Mouse (Mus musculus): Measurements from ENCODE around the gene Atp5j. TPM values are rescaled to one million over a fixed set of nuclear protein-coding genes. Genes with fewer than 3 reads are reported as not detected.

Atp5j gene
- polyA plus RNA-seq (2016; fragmentation: Nextera tagmentation; extraction: Ambion mirVana): 751 and 758 TPM in 2 replicates

- Histone ChIP-seq H3K4me3 (replicated peaks) (peak within 1 kb of the TSS; percentile 94), H3K36me3 (replicated peaks) (peaks cover 22% of the 10 kb centered on the region), H3K4me2 (peak within 1 kb of the TSS; percentile 79), H3K4me1 (peaks cover 18% of the 10 kb centered on the region), H3K27ac (peak within 1 kb of the TSS; percentile 98), H3K9ac (peak within 1 kb of the TSS; percentile 94), H3K27me3 (no peaks in the 10 kb centered on the region), H3K9me3 (no peaks in the 10 kb centered on the region)
- peak; percentile 71 for ATAC-seq (ENCODE audit: low FRiP score)
- under 1% methylated on average over 36 of the region's 57 CpGs for WGBS
Measured at GRCm38 (mm10) chr16:84835441-84835822, at the start of gene Atp5j. Atp5j (minus strand) TSS chr16:84835625.

GRCm38 (mm10) chr16:84884572-84884971, 49.1 kb upstream of the Atp5j start:
- ATAC-seq (ENCODE audit: low FRiP score): no peak
- no peaks in the 10 kb centered on the region for H3K36me3 ChIP-seq (replicated peaks)
- no peak overlapping the region for H3K27ac ChIP-seq
- no peak overlapping the region for H3K9ac ChIP-seq
- H3K4me1 ChIP-seq: no peaks in the 10 kb centered on the region
- H3K27me3 ChIP-seq: no peaks in the 10 kb centered on the region
- no peaks in the 10 kb centered on the region for H3K9me3 ChIP-seq
- H3K4me3 ChIP-seq (replicated peaks): no peak overlapping the region
- no peak overlapping the region for H3K4me2 ChIP-seq
- 86% methylated on average over 8 of the region's 8 CpGs for WGBS

GRCm38 (mm10) chr16:84881754-84882321, 46.4 kb upstream of the Atp5j start:
- Histone ChIP-seq H3K9ac (no peak overlapping the region), H3K4me1 (no peaks in the 10 kb centered on the region), H3K27me3 (no peaks in the 10 kb centered on the region), H3K9me3 (no peaks in the 10 kb centered on the region), H3K4me2 (no peak overlapping the region), H3K4me3 (replicated peaks) (no peak overlapping the region), H3K27ac (no peak overlapping the region), H3K36me3 (replicated peaks) (no peaks in the 10 kb centered on the region)
- ATAC-seq (ENCODE audit: low FRiP score): no peak
- 82% methylated on average over 8 of the region's 8 CpGs for WGBS

GRCm38 (mm10) chr16:84881168-84881567, 45.7 kb upstream of the Atp5j start:
- H3K27ac ChIP-seq: no peak overlapping the region
- WGBS: 92% methylated on average over 9 of the region's 9 CpGs

GRCm38 (mm10) chr16:84879146-84879545, 43.7 kb upstream of the Atp5j start:
- no peak overlapping the region for H3K27ac ChIP-seq
- H3K36me3 ChIP-seq (replicated peaks): no peaks in the 10 kb centered on the region
- no peak overlapping the region for H3K9ac ChIP-seq
- H3K27me3 ChIP-seq: no peaks in the 10 kb centered on the region
- H3K9me3 ChIP-seq: no peaks in the 10 kb centered on the region
- WGBS: 26% methylated on average over 5 of the region's 5 CpGs
- no peak overlapping the region for H3K4me3 ChIP-seq (replicated peaks)
- peak; percentile 64; the same call in 1 of the 2 replicates for ATAC-seq (ENCODE audit: low FRiP score)
- H3K4me2 ChIP-seq: no peak overlapping the region
- H3K4me1 ChIP-seq: peaks cover 8% of the 10 kb centered on the region

More at GRCm38 (mm10) chr16:84881168-84881567, 45.7 kb upstream of the Atp5j start:
- Histone ChIP-seq H3K4me3 (replicated peaks) (no peak overlapping the region), H3K36me3 (replicated peaks) (no peaks in the 10 kb centered on the region), H3K4me2 (no peak overlapping the region), H3K9me3 (no peaks in the 10 kb centered on the region), H3K27me3 (no peaks in the 10 kb centered on the region), H3K9ac (no peak overlapping the region), H3K4me1 (peaks cover 3% of the 10 kb centered on the region)
- ATAC-seq (ENCODE audit: low FRiP score): no peak

GRCm38 (mm10) chr16:84876082-84876481, 40.7 kb upstream of the Atp5j start:
- Histone ChIP-seq H3K9me3 (no peaks in the 10 kb centered on the region), H3K27ac (no peak overlapping the region; the same call in 1 of the 2 replicates), H3K9ac (no peak overlapping the region), H3K4me3 (replicated peaks) (no peak overlapping the region), H3K4me1 (peaks cover 8% of the 10 kb centered on the region), H3K27me3 (no peaks in the 10 kb centered on the region), H3K4me2 (no peak overlapping the region), H3K36me3 (replicated peaks) (no peaks in the 10 kb centered on the region)
- peak; percentile 50; the same call in 1 of the 2 replicates for ATAC-seq (ENCODE audit: low FRiP score)
- WGBS: 59% methylated on average over 8 of the region's 8 CpGs

- no peaks in the 10 kb centered on the region for H3K36me3 ChIP-seq (replicated peaks)
- no peak overlapping the region for H3K9ac ChIP-seq
- no peak overlapping the region for H3K27ac ChIP-seq
- no peak for ATAC-seq (ENCODE audit: low FRiP score)
- H3K4me3 ChIP-seq (replicated peaks): no peak overlapping the region
- H3K27me3 ChIP-seq: no peaks in the 10 kb centered on the region
- no peaks in the 10 kb centered on the region for H3K9me3 ChIP-seq
- H3K4me1 ChIP-seq: peaks cover 8% of the 10 kb centered on the region
- no peak overlapping the region for H3K4me2 ChIP-seq
- WGBS: 86% methylated on average over 7 of the region's 7 CpGs
Measured at GRCm38 (mm10) chr16:84875718-84876035, 40.3 kb upstream of the Atp5j start.

- Histone ChIP-seq H3K9ac (no peak overlapping the region), H3K27ac (no peak overlapping the region), H3K4me1 (peaks cover 8% of the 10 kb centered on the region), H3K36me3 (replicated peaks) (no peaks in the 10 kb centered on the region), H3K4me3 (replicated peaks) (no peak overlapping the region), H3K27me3 (no peaks in the 10 kb centered on the region), H3K4me2 (no peak overlapping the region), H3K9me3 (no peaks in the 10 kb centered on the region)
- ATAC-seq (ENCODE audit: low FRiP score): no peak
- WGBS: 84% methylated on average over 24 of the region's 24 CpGs
Measured at GRCm38 (mm10) chr16:84875012-84875717, 39.7 kb upstream of the Atp5j start.

- no peak overlapping the region for H3K9ac ChIP-seq
- 83% methylated on average over 8 of the region's 8 CpGs for WGBS
Measured at GRCm38 (mm10) chr16:84873805-84874204, 38.4 kb upstream of the Atp5j start.

GRCm38 (mm10) chr16:84864656-84865055, 29.2 kb upstream of the Atp5j start:
- H3K36me3 ChIP-seq (replicated peaks): peaks cover 36% of the 10 kb centered on the region

More at GRCm38 (mm10) chr16:84873805-84874204, 38.4 kb upstream of the Atp5j start:
- Histone ChIP-seq H3K4me1 (peaks cover 8% of the 10 kb centered on the region), H3K27ac (no peak overlapping the region), H3K27me3 (no peaks in the 10 kb centered on the region), H3K9me3 (no peaks in the 10 kb centered on the region), H3K36me3 (replicated peaks) (no peaks in the 10 kb centered on the region), H3K4me3 (replicated peaks) (no peak overlapping the region), H3K4me2 (no peak overlapping the region)
- ATAC-seq (ENCODE audit: low FRiP score): no peak

GRCm38 (mm10) chr16:84853492-84853891, 18.1 kb upstream of the Atp5j start:
- Histone ChIP-seq H3K9ac (no peak overlapping the region), H3K36me3 (replicated peaks) (peaks cover 71% of the 10 kb centered on the region), H3K4me1 (no peaks in the 10 kb centered on the region), H3K9me3 (no peaks in the 10 kb centered on the region), H3K4me2 (no peak overlapping the region), H3K4me3 (replicated peaks) (no peak overlapping the region), H3K27ac (no peak overlapping the region), H3K27me3 (no peaks in the 10 kb centered on the region)
- 95% methylated on average over 6 of the region's 6 CpGs for WGBS
- ATAC-seq (ENCODE audit: low FRiP score): no peak

More at GRCm38 (mm10) chr16:84864656-84865055, 29.2 kb upstream of the Atp5j start:
- no peak for ATAC-seq (ENCODE audit: low FRiP score)
- Histone ChIP-seq H3K4me3 (replicated peaks) (no peak overlapping the region), H3K27ac (no peak overlapping the region), H3K9me3 (no peaks in the 10 kb centered on the region), H3K4me2 (no peak overlapping the region), H3K9ac (no peak overlapping the region), H3K27me3 (no peaks in the 10 kb centered on the region), H3K4me1 (no peaks in the 10 kb centered on the region)
- 91% methylated on average over 8 of the region's 8 CpGs for WGBS

GRCm38 (mm10) chr16:84838576-84838975, 3.2 kb upstream of the Atp5j start:
- H3K9me3 ChIP-seq: no peaks in the 10 kb centered on the region
- H3K4me1 ChIP-seq: peaks cover 18% of the 10 kb centered on the region
- WGBS: 76% methylated on average over 2 of the region's 2 CpGs
- no peak for ATAC-seq (ENCODE audit: low FRiP score)
- H3K36me3 ChIP-seq (replicated peaks): peaks cover 20% of the 10 kb centered on the region
- H3K4me3 ChIP-seq (replicated peaks): no peak overlapping the region
- H3K27ac ChIP-seq: no peak overlapping the region
- H3K9ac ChIP-seq: no peak overlapping the region
- no peaks in the 10 kb centered on the region for H3K27me3 ChIP-seq
- H3K4me2 ChIP-seq: no peak overlapping the region

Measured in forebrain, embryonic 12.5 days (tissue).